Mouse (Mus musculus): Measurements from ENCODE around the gene Babam2.

The Babam2 gene

DNA sequence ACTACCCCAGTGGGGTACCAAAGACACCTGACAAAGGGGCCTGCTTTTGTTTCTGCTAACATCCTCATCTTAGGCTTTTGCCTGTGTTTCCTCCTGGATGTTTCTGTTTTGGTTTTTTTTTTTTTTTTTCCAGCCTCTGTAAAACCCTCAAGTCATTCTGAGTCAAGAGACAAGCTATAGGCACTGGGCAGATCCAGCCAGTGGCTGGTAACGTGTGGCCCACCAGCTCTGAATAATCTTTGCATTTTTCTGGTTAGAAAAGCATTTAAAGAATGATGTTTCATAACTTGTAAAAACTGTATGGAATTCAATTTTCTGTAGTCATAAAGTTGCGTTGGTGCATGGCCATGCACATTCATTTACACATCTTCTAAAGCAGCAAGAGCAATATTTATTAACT, 287.5 kb downstream of the Babam2 start:
- no peak for DNase-seq (ENCODE audit: low spot score in 2 of 2)

DNA sequence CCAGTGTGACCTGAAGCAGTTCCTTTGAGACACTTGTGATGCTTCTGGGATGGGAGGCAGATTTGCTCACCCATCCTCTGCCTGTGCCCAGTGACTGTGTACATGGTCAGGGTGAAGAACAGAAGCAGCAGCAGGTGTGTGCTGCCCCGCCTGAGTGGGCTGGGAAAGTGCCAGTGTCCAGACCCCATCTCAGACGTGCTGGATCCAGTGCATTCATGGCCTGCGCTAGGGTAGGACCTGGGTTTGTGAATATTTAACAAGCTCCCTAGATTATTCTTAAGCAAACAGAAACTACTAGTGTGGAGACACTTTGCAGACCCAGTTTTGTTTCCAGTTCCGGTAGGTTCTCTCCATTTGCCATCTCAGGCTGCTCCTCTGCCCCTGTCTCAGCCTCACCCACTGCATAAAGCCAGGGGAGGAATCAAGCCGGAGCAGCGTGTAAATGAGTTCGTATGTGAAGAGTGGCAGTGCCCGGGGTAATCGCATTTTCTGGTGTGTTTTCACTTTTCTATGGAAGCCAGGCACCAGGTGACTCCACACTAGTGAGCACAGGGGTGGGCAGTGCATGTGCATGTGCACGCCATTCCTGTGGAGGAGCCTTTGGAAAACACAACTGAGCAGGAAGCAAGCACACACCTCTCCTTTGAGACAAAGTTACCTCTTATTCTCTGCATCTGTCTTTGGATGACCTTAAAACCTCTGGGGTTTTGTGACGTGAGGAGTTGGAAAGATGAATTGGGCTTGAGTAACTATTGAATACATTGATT, 290.2 kb downstream of the Babam2 start:
- no peak for DNase-seq (ENCODE audit: low spot score in 2 of 2)

- DNase-seq (ENCODE audit: low spot score in 2 of 2) = no peak
Measured at GRCm38 (mm10) chr5:31997189-31997954, 299.9 kb downstream of the Babam2 start.

DNA sequence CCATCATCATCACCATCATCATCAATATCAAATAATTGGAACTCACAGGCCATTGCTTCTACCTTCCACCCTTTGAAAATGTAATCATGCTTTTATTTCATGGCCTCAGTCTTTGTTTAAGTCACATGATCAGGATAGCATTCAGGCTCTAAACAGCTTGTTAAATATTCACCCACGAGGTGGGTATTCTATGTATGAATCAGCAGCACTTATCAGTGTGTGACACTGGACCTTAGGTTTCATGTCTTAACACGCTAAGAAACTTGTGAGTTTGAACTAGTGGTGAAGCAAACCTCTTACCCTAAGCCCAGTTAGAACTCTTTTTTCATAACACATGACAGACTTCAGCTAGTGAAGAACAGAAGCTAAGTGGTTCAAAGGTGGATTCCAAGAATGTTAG, 301.3 kb downstream of the Babam2 start:
- DNase-seq (ENCODE audit: low spot score in 2 of 2) = no peak

DNA sequence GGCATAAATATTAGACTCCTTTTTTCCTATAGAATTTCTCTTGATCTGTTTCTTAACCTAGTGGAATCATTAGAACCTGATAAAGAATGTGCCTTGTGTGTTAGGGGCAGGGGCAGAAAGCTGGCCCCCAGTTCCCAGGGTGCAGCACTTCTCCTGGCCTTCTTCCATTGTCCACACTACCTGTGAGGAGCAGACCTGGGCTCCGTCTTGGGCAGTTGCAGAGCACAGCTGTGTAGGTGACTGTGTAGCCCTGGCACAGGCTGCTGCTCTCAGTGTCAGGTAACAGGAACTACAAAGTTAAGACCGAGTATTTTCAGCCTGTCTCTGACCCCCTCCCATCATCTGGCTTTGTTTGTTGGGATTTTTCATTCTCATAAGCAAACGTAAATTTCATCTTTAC, 302.6 kb downstream of the Babam2 start:
- no peak for DNase-seq (ENCODE audit: low spot score in 2 of 2)

DNA sequence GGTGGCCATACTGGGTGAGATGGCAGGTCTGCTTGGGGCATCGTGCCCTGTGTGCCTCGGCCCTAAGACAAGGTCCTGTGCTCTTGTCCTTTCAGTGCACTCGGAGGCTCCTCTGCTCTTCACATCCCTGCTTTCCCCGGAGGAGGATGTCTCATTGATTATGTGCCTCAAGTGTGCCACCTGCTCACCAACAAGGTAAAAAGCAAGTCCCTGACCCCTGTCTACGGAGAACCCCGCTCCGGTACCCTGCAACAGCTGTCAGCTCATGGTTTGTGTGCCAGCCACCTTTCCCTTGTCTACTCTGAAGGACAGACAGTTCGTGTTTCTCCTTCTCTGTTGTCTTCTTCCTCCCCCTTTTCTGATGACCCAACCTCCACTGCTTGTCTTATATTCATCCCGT, 303.8 kb downstream of the Babam2 start:
- no peak for DNase-seq (ENCODE audit: low spot score in 2 of 2)

DNA sequence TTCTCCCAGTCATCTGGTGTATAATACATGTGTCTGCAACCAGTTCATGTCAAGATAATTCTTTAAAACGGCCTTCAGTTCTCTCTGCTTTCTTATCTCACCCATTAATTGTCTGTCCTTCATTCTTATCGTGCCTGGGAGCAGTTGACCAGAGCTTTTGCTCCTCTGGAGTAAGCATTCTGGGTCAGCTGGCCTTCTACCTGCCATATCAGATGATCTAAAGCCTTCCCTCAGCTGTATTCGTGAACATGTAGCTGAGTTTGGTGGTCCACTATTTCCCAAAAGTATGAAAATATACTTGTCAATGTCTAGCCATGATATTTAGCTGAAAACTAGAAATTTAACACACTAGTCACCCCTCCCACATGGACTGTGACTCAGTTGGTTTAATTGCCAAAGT, 304.3 kb downstream of the Babam2 start:
- DNase-seq (ENCODE audit: low spot score in 2 of 2) = no peak

- no peak for DNase-seq (ENCODE audit: low spot score in 2 of 2)
Measured at GRCm38 (mm10) chr5:32008401-32008800, 310.9 kb downstream of the Babam2 start.

DNA sequence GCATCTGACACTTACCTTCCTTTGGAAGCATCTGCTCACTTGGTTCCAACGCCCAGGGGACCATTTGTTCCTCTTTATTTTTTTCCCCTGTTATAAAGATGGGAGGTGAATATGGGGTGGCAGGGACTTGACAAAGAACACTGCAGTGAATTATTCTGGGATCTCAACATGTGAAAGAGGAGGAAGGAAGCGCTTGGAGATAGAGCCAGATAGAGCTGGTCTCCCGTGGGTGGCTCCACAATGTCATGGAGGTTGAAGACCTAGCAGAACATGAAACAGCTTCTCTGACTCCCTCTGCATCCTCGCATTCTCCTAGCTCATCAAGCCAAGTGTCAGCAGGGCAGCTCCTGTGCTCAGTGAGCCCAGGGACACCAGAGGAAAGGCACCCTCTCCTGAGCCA, 312.6 kb downstream of the Babam2 start:
- no peak for DNase-seq (ENCODE audit: low spot score in 2 of 2)

GRCm38 (mm10) chr5:32013053-32013452, 315.6 kb downstream of the Babam2 start:
- DNase-seq (ENCODE audit: low spot score in 2 of 2) = no peak

- peak; percentile 4 to 12 for DNase-seq (ENCODE audit: low spot score in 2 of 2)
Measured at GRCm38 (mm10) chr5:32014786-32015185, 317.3 kb downstream of the Babam2 start.

DNA sequence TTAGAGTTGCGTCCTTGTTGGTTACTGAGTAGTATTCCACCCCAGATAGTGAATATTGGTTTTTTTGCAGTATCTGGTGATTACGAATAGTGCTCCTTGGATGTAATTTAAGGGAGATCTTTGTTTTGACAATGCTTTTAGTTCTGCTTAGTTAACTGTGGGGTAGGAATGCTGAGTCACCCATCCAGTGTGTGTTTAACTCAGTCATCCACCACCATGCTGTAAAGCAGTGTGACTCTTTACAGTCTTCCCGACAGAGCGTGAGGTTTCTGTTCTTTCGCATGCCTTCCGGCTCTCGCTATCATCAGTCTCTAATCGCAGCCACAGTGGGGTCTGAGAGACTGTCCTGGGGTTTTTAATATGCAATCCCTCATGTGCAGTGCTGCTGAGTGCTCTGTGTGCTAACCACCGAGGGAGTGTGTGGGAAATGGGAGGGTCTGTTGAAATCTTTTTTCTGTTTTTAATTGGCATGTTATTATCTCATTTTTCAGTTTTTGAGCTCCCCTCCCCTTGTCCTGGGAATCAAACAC, 318.5 kb downstream of the Babam2 start:
- no peak for DNase-seq (ENCODE audit: low spot score in 2 of 2)

DNA sequence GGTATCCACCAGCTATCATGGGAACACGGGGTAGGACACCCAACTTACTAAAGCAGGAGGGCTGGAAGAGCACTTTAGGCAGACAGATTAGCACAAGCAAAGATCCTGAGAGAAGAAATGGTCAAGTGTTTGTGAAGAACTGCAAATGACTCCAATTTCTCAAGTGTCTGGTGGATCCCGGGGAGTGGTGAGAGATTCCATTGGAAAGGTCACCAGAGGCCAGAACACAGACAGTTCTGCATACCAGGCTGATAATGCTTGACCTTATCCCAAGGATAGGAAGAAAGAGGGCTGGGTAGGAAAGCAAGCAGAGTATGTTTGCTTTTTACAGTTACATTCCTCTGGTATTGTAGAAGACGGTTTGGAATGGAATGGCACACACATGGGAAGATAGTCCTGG, 320.2 kb downstream of the Babam2 start:
- no peak for DNase-seq (ENCODE audit: low spot score in 2 of 2)

DNA sequence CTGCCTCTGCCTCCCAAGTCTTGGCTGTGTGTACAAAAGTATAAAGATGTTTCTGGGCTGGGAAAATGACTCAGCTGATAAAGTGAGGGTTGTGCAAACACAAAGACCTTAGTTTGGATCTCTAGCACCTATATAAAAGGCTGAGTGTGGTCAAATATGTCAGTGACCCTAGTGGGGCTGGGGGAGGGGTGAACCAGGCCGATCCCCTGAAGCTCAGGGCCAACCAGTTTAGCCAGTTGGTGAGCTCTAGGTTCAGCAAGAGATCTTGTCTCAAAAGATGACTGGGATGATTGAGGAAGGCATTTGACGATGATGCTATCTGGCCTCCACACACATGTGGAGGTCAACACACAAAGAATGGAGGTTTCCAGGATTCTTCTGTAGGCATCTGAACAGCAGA, 320.8 kb downstream of the Babam2 start:
- no peak for DNase-seq (ENCODE audit: low spot score in 2 of 2)

DNA sequence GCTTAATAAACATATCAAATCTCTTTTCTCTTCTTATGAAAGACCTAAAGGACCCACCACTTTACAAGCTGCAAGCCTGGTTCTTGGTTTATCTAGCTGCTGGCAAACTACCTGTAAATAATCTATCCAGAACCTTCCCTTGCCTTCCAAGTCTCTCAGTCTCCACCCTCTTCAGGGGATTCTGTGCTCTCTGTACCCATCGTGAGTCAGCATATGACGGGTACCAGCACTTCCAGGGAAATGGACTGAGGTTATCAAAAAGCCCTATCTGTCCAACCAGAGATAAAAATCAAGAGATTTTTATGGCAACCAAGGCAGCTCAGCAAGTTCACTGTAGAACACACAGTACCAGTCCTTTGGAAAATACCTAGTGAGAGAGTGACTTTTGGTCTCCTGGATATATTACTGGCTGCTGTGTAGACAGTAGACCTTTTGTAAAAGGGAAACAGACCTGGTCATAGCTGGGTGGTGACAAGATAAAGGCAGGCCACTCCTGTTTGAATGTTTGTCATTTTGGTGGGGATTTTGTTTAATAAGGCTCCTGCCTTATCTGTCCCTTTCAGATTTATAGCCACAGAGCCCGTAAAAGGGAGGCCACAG, 332.4 kb downstream of the Babam2 start:
- no peak for DNase-seq (ENCODE audit: low spot score in 2 of 2)

DNA sequence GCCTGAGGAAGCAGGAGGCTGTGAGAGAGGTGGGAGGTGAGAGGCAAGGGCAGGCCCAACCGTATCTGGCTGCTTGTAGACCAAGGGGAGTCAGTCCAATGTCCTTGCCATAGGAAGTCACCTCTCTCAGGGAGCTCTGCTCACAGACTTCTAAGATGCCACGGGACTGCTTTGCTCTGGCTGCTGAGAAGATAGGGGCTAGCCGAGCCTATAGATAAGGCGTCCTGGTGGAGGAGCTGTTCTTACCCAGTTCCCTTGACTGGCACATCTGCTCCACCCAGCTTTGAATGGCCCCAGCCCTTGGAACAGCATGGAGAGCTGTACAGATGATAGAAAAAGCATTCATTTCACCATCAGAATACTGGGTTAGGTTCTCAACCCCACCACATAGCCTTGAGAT, 335.7 kb downstream of the Babam2 start:
- DNase-seq (ENCODE audit: low spot score in 2 of 2) = no peak

GRCm38 (mm10) chr5:32033621-32034020, 336.1 kb downstream of the Babam2 start:
- DNase-seq (ENCODE audit: low spot score in 2 of 2) = no peak

- DNase-seq (ENCODE audit: low spot score in 2 of 2) = no peak
Measured at GRCm38 (mm10) chr5:32034475-32035054, 337.1 kb downstream of the Babam2 start.

- no peak for DNase-seq (ENCODE audit: low spot score in 2 of 2)
Measured at GRCm38 (mm10) chr5:32035721-32036320, 338.3 kb downstream of the Babam2 start.

GRCm38 (mm10) chr5:32036896-32037295, 339.4 kb downstream of the Babam2 start:
- DNase-seq (ENCODE audit: low spot score in 2 of 2) = no peak

DNA sequence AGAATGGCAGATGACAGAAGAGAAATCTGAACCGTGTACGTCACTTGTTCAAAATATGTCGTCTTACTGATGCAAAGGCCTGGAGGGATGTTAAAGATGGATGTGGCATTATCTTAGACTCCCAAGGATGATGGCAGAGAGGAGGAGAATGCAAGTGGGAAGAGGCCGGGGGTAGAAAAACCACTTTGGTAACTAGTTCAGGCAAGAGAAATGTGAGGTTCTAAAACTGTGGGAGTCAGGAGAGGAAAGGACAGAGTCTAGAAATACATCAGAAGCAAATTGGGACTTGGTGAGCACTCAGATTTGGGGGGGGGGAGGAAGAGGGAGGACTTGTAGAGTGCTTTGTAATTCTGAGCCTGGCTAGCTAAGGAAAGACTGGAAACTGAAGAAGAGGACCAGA, 340.1 kb downstream of the Babam2 start:
- DNase-seq (ENCODE audit: low spot score in 2 of 2) = no peak

- no peak for DNase-seq (ENCODE audit: low spot score in 2 of 2)
Measured at GRCm38 (mm10) chr5:32038994-32039393, 341.5 kb downstream of the Babam2 start.
